Mouse (Mus musculus): ENCODE data around the gene Hsd3b7. TPM values are rescaled to one million over a fixed set of nuclear protein-coding genes. Genes with fewer than 3 reads are reported as not detected.
"Not testable (repeated sequence)": the region's sequence is repeated elsewhere in the genome, so short reads cannot be mapped to it uniquely, and the experiment has no call there.

Gene Hsd3b7
- total RNA-seq, 1 experiment from 2014 or later = 8.6 TPM

DNA sequence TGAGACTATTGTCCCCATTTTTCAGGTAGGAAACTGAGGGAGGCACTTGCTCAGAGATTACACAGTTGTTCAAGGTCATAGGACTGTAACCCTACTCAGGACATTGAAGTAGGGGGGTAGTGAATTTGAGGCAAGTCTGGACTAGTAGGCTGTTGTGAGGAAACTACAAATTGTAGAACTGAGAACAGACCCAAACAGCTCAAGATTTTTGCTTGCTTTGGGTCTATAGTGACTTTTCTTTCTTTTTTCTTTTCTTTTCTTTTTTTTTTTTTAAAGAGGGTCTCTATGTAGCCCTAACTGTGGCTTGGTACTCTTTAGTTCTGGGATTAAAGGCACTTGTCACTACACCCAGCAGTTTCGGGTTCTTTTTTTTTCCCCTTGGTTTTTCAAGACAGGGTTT lies 27.8 kb upstream of the Hsd3b7 start:
- no peak for ATAC-seq (replicated peaks; ENCODE audit: insufficient number of reproducible peaks, low FRiP score, low TSS enrichment, poor library complexity, severe bottlenecking)

- ATAC-seq (replicated peaks; ENCODE audit: insufficient number of reproducible peaks, low FRiP score, low TSS enrichment, poor library complexity, severe bottlenecking) = 0 out of 2 replicates have a peak, but pooled peaks have one; percentile 9
Observed at GRCm38 (mm10) chr7:127773664-127774384, 26.6 kb upstream of the Hsd3b7 start.

DNA sequence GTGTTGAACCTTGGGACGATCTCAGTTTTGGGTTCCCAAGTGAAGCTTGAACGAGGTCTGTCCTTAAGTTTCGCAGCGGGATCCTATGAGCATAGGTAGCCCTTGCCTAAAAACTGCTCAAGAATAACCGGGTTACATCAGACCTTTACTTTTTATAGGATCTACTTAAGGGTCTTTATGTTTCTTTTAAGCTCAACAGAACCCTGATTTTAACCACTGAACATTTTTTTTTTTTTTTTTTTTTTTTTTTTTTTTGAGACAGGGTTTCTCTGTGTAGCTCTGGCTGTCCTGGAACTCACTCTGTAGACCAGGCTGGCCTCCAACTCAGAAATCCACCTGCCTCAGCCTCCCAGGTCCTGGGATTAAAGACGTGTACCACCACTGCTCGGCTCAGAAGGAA lies 24.6 kb upstream of the Hsd3b7 start:
- not testable (repeated sequence) for ATAC-seq (replicated peaks; ENCODE audit: insufficient number of reproducible peaks, low FRiP score, low TSS enrichment, poor library complexity, severe bottlenecking)

GRCm38 (mm10) chr7:127776426-127776825 lies 24.0 kb upstream of the Hsd3b7 start, which contains the start of gene Setd1a:
Setd1a (plus strand) TSS chr7:127776670.
- ATAC-seq (replicated peaks; ENCODE audit: insufficient number of reproducible peaks, low FRiP score, low TSS enrichment, poor library complexity, severe bottlenecking) = peak; percentile 37; the same call in 1 of the 2 replicates

DNA sequence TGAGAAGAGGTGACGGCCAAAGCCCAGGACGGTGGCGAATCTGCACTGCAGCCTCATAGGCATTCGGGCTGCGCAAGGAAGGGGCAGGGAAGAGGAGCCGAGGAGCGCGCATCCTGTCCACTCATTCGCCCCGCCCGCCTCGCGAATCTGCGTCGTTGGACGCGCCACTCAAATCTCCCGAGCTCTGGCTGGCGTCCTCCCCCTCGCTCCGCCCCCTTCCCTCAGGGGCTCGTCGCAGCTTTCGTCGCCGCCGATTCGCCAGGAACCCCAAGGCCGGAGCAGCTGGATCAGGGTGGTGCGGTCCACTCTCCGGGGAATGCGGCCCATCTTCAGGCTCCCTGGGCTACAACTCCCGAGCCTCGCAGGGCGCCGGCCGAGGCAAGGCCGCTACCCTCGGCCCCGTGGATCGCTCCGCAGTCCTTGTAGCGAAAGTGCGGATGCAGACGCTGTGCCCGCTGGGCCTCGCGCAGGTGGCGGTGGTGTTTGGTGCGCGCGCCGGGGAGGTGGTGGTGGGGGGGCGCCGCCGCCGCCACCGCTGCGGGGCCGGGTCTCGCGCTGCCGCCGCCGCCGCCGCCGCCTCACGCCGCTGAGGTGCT lies 23.4 kb upstream of the Hsd3b7 start:
- ATAC-seq (replicated peaks; ENCODE audit: insufficient number of reproducible peaks, low FRiP score, low TSS enrichment, poor library complexity, severe bottlenecking) = peak; percentile 87

DNA sequence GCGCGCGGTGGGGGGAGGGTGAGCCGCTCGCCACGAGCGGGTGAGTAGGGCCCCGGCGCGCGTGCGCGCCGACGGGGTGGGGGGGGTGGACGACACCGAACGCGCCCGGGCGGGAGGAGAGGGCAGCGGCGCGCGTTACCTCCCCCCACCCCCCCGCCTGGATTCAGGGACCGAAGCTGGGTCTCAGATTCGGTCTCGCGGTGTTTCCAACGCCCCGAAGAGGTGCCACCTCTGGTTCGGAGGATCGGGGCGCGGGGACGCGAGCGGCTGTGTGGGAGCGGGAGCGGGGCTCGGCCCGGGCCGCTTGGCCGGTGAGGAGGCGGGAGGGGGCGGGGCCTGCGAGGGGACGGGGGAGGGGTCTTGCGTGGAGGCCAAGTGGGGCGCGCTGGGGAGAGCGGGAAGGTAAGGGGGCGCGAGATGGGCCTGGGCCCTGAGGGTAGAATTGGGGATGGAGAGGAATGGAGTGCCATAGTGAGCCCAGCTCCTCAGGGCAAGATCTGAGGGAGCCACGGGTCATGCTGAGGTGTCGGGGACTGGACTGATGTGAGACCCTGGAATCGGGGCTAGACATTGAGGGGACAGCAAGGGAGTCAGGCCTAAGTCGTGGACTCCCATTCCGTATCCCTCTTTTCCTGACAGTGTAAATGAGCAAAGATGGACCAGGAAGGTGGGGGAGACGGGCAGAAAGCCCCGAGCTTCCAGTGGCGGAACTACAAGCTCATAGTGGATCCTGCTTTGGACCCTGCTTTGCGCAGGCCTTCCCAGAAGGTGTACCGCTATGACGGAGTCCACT lies 22.7 kb upstream of the Hsd3b7 start:
- no peak for ATAC-seq (replicated peaks; ENCODE audit: insufficient number of reproducible peaks, low FRiP score, low TSS enrichment, poor library complexity, severe bottlenecking)

DNA sequence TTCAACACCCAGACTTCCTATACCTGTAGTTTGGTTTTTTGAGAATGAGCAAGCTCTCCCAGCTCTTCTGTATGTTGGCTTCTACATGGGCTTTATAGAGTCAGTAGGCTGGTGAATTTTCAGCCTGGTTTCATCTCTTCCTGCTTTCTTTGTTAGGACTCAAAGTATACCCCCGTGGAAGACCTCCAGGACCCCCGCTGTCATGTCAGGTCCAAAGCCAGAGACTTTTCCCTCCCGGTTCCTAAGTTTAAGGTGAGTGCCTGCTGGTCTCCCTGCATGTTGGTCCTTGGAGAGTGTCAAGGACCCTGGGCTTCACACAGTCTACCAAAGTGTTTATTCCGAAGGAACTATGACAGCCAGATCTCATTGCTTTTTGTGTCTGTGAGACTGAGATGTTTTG lies 22.1 kb upstream of the Hsd3b7 start:
- ATAC-seq (replicated peaks; ENCODE audit: insufficient number of reproducible peaks, low FRiP score, low TSS enrichment, poor library complexity, severe bottlenecking) = no peak

DNA sequence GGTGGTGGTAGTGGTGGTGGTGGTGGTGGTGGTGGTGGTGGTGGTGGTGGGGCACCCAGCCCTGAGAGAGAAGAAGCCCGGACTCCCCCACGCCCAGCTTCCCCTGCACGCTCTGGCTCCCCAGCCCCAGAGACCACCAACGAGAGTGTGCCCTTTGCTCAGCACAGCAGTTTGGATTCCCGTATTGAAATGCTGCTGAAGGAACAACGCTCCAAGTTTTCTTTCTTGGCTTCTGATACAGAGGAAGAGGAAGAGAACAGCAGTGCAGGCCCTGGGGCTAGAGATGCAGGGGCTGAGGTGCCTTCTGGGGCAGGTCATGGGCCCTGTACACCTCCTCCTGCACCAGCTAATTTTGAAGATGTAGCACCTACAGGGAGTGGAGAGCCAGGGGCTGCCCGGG lies 15.1 kb upstream of the Hsd3b7 start, which contains the start of gene Gm49388:
Gene Gm49388 (plus strand): TSS at position 301 of the 400 bp plus-strand sequence.
- no peak for ATAC-seq (replicated peaks; ENCODE audit: insufficient number of reproducible peaks, low FRiP score, low TSS enrichment, poor library complexity, severe bottlenecking)

DNA sequence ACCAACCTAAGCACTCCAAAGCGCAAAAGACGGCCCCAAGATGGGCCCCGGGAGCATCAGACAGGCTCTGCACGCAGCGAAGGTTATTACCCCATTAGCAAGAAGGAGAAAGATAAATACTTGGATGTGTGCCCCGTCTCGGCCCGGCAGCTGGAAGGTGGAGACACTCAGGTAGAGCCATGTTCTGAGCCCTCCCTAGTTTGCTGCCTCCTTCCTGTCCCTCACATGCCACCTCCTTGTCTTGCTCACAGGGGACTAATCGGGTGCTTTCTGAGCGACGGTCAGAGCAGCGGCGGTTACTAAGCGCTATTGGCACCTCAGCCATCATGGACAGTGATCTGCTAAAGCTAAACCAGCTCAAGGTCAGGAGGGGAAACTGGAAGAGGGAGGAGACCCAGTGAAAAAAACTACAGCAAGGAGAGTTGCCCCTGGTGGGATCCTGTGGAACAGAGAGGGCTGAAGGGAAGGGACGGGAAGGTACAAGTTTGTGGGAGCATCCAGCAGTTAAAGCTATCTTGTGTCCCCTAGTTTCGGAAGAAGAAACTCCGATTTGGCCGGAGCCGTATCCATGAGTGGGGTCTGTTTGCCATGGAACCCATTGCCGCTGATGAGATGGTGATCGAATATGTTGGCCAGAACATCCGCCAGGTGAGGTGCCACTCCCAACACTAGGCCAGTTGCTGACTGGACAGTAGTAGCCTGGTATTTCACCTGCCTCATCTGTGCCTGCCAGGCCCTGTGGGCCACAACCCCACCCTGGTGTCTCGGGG lies 3.1 kb upstream of the Hsd3b7 start:
- no peak for ATAC-seq (replicated peaks; ENCODE audit: insufficient number of reproducible peaks, low FRiP score, low TSS enrichment, poor library complexity, severe bottlenecking)

DNA sequence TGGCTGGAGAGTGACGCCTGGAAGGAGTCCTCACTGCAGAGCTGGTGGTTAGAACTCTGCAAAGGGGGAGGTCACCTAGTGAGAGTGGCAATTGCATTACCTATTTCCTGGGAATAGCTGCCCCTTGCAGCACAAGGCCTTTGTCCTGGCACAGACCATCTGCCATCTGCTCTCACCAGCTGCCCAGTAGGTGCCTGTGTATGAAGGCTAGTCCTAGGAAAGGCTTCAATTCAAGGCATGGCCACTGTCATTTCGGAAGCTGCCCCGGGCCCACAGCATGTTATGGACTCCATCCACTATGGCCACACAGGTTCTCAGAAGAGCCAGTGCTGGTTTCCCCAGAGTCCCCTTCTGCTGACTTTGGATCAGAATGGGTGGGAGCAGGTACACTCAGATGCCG lies 1.8 kb upstream of the Hsd3b7 start:
- ATAC-seq (replicated peaks; ENCODE audit: insufficient number of reproducible peaks, low FRiP score, low TSS enrichment, poor library complexity, severe bottlenecking) = no peak

DNA sequence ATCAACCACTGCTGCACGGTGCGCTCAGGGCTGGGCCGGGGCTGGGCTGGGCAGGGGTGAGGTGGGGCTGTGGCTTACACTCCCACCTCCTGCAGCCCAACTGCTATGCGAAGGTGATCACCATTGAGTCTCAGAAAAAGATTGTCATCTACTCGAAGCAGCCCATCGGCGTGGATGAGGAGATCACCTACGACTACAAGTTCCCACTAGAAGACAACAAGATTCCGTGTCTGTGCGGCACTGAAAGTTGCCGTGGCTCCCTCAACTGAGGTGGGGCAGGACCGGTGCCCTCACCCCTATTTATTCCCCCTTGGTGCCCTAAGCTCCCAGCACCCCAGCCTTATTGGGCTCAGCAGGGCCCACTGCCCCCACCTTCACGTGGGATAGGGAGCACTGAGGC lies 1.2 kb upstream of the Hsd3b7 start:
- no peak for ATAC-seq (replicated peaks; ENCODE audit: insufficient number of reproducible peaks, low FRiP score, low TSS enrichment, poor library complexity, severe bottlenecking)

GRCm38 (mm10) chr7:127799738-127800137 lies 666 bp upstream of the Hsd3b7 start:
- no peak for ATAC-seq (replicated peaks; ENCODE audit: insufficient number of reproducible peaks, low FRiP score, low TSS enrichment, poor library complexity, severe bottlenecking)

DNA sequence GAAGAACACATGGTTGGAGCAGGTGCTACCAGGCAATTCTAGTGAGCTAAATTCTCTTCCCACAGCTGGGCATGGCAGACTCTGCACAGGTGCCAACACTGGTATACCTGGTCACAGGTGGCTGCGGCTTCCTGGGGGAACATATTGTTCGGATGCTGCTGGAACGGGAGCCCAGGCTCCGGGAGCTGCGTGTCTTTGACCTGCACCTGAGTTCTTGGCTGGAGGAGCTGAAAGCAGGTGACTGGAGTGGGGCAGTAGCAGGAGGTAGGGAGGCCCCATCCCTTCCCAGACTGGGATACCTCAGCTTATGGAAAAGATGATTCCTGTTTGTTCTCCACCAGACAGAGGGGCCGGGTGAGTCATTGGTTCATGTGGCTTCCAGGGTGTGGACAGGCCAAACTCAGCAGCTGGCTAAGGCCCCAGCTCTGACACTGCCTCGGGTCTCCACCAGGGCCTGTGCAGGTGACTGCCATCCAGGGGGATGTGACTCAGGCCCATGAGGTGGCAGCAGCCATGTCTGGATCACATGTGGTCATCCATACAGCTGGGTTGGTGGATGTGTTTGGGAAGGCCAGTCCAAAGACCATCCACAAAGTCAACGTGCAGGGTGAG lies 712 bp downstream of the Hsd3b7 start:
- no peak for ATAC-seq (replicated peaks; ENCODE audit: insufficient number of reproducible peaks, low FRiP score, low TSS enrichment, poor library complexity, severe bottlenecking)

DNA sequence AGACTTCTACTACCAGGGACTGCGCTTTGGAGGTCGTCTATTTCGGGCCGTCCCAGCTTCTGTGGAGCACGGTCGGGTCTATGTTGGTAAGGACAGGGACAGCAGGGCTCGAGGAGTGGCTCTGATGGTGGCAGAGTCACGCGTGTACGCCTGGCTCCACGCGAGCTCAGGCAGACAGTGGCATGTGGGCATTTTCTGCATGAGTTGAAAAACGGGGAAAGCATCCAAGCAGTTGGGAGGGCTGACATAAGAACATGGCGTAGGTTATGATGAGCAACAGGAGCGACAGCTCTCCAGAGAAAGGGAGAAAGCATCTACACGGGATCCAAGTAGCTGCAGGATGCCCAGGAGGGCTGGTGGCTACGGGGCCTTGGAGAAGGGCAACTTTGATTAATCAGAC lies 1.9 kb downstream of the Hsd3b7 start:
- no peak for ATAC-seq (replicated peaks; ENCODE audit: insufficient number of reproducible peaks, low FRiP score, low TSS enrichment, poor library complexity, severe bottlenecking)

- ATAC-seq (replicated peaks; ENCODE audit: insufficient number of reproducible peaks, low FRiP score, low TSS enrichment, poor library complexity, severe bottlenecking) = no peak
Observed at GRCm38 (mm10) chr7:127808821-127809220, 8.4 kb downstream of the Hsd3b7 start.

DNA sequence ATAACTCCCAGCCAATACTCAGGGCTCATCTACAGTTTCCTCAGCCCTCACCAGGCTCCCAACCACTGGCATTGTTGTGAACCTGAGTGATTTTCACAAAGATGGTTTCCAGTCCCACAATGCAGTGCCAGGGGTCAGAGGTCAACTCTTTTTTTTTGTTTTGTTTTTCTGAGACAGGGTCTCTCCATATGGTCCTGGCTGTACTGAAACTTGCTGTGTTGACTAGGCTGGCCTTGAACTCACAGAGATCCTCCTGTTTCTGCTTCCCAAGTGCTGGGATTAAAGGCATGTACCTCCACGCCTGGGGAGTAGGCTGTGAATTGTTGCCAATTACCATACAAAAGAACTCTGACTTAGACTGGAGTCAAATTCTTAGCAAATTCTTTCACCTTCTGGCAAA lies 9.4 kb downstream of the Hsd3b7 start:
- no peak for ATAC-seq (replicated peaks; ENCODE audit: insufficient number of reproducible peaks, low FRiP score, low TSS enrichment, poor library complexity, severe bottlenecking)

DNA sequence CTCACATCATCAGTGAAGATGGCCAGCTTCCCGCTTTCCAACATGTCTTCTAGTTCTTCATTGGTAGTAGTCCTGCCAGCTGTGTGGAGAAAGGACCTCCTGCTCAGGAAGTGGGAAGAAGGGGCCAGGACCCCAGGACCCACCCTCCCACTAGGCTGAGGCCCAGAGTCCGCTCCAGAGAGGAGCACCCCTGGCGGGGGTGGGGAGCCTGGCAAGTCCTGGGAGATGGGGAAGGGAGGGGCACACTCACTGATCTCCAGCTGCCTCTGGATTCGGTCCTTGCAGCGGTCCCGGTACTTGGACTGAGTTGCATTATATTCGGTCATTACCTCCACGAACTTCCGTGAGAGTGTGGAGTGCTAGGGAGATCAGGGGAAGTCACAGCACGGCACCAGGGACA lies 10.2 kb downstream of the Hsd3b7 start:
- no peak for ATAC-seq (replicated peaks; ENCODE audit: insufficient number of reproducible peaks, low FRiP score, low TSS enrichment, poor library complexity, severe bottlenecking)

DNA sequence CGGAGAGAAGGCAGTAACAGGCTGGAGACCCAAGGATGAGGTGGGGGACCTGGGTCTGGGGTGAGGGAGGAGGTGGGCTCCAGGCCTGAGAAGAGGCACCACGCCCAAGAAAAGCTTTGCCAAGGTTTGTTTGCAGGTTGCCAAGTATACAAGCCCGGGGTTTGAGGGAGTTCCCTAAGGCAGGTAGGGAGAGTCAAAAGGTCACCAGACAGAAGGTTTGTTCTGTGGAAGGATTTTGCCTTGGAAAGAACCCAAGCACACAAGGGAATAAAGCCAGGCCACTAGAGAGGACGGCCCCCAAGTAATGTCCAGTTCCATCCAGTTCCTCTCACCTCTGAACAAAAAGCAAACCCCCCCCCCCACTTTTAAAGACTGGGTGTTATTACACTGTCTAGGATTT lies 10.8 kb downstream of the Hsd3b7 start:
- no peak for ATAC-seq (replicated peaks; ENCODE audit: insufficient number of reproducible peaks, low FRiP score, low TSS enrichment, poor library complexity, severe bottlenecking)

DNA sequence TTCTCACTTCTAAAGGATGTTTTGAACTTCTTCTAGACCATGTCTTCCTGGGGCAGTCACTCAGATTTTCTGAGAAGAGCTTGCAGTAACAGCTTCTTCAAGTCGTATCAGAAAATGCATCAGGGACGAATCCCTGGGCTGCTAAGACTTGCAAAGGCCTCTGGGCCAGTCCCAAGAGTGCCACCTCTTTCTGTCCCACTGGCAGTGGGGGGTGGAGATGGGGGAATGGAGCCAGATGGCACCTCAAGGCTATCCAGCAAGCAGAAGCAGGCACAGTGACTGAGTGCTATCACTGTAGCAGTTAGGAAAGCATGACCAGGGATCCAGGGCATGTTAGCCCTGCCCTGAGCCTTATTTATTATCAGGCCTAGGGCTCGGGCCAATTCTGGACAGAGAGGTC lies 11.9 kb downstream of the Hsd3b7 start:
- no peak for ATAC-seq (replicated peaks; ENCODE audit: insufficient number of reproducible peaks, low FRiP score, low TSS enrichment, poor library complexity, severe bottlenecking)

Measured in monocyte, adult 5-6 weeks (primary cell).